Comparison of ENCODE assay signal across 13 mouse cellular contexts in the genomic region with DNA sequence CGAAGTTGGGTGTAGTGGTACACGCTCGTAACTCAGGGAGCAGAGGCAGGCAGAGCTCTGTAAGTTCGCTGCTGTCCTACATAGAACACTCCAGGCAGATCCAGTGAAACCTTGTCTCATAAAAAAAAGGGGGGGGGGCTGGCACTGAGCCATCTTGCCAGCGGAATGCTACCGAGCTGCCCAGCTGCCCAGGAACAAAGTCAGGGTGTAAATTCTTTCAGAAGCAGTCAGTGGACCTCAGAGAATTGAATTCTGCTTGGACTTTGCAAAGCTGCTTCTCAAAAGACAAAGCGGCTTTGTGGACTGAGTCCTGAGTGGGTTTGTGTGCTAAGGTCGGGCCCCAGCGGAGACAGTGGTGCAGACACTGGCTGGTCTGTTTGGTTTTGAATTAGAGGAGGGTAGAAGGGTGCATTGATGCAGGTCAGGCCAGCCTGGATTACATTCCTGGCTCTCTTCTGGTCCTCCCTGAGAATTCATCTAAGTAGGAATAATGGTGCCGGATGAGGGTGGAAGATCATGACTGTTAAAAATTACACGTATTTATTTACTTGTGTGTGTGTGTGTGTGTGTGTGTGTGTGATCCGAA. TPM values are rescaled to one million over a fixed set of nuclear protein-coding genes. Genes with fewer than 3 reads are reported as not detected.
DNase-seq lines count a peak whose midpoint lies in the region; ATAC-seq and TF ChIP-seq lines count a peak whose summit lies in the region.
"Had no signal": no experiment of that assay in that cellular context is flagged by ENCODE, and none has a peak within 500 bp of the region (broad histone marks: within the 10 kb centered on the region; RNA-seq: fewer than 3 reads in every experiment).

No protein-coding gene starts in this region.

- H3K79me2 ChIP-seq in MEL (ENCODE audit: control insufficient read depth, insufficient read depth, low read length, poor library complexity): peaks cover 2% of the 10 kb centered on the region

- no peak for TF ChIP-seq POLR2A in MEL (IDR thresholded peaks at IDR 0.05; ENCODE audit: control insufficient read depth in 1 of 2, insufficient read depth in 1 of 2, low read depth in 1 of 2, low read length in 2 of 2, poor library complexity in 1 of 2)

- H3K4me1 ChIP-seq in liver, embryonic 15.5 days (replicated peaks): peaks cover 34% of the 10 kb centered on the region
- H3K4me1 ChIP-seq in liver, embryonic 11.5 days (replicated peaks; ENCODE audit: control insufficient read depth, insufficient read depth, low read length): peaks cover 6% of the 10 kb centered on the region
- H3K4me1 ChIP-seq in MEL (ENCODE audit: control insufficient read depth in 1 of 2, insufficient read depth in 2 of 2, low read length in 2 of 2): peaks cover 10 to 31% of the 10 kb centered on the region in 2 experiments
- peaks cover 28% of the 10 kb centered on the region for H3K4me1 ChIP-seq in limb, embryonic 13.5 days

- H3K36me3 ChIP-seq in liver, embryonic 15.5 days (replicated peaks): no peaks in the 10 kb centered on the region
- no peaks in the 10 kb centered on the region for H3K36me3 ChIP-seq in liver, embryonic 11.5 days (ENCODE audit: control insufficient read depth, insufficient read depth, low read length)
- peaks cover 0 to 24% of the 10 kb centered on the region in 2 experiments; a peak in 2 of 4 replicates for H3K36me3 ChIP-seq in MEL (ENCODE audit: control insufficient read depth in 1 of 2, insufficient read depth in 2 of 2, low read length in 2 of 2)
- no peaks in the 10 kb centered on the region for H3K36me3 ChIP-seq in limb, embryonic 13.5 days
- H3K36me3 ChIP-seq: embryonic facial prominence, embryonic 15.5 days had no signal

- TF ChIP-seq EP300 in MEL (IDR thresholded peaks at IDR 0.05; ENCODE audit: low read depth in 1 of 2, low read length in 2 of 2): no peak

- H3K4me2 ChIP-seq in liver, embryonic 15.5 days: 0 out of 2 replicates have a peak overlapping the region, but pooled peaks have one; percentile 71
- no peak overlapping the region for H3K4me2 ChIP-seq in liver, embryonic 11.5 days
- H3K4me2 ChIP-seq in limb, embryonic 13.5 days (replicated peaks): no peak overlapping the region

- H3K27me3 ChIP-seq in liver, embryonic 15.5 days: no peaks in the 10 kb centered on the region
- H3K27me3 ChIP-seq in liver, embryonic 11.5 days (replicated peaks; ENCODE audit: control insufficient read depth, insufficient read depth, low read length): no peaks in the 10 kb centered on the region
- no peaks in the 10 kb centered on the region for H3K27me3 ChIP-seq in MEL (ENCODE audit: control insufficient read depth in 1 of 2, insufficient read depth in 2 of 2, low read length in 2 of 2)
- no peaks in the 10 kb centered on the region for H3K27me3 ChIP-seq in limb, embryonic 13.5 days
- H3K27me3 ChIP-seq: embryonic facial prominence, embryonic 15.5 days; liver, embryonic 13.5 days had no signal

- TF ChIP-seq CTCF in MEL (IDR thresholded peaks at IDR 0.05 in 2 of 3, conservative IDR thresholded peaks at IDR 0.05 in 1 of 3; ENCODE audit: control insufficient read depth in 1 of 3, insufficient read depth in 1 of 3, low read depth in 2 of 3, low read length in 3 of 3, poor library complexity in 1 of 3, severe bottlenecking in 1 of 3): no peak

- no peak for DNase-seq in liver, embryonic 11.5 days (ENCODE audit: low spot score)
- DNase-seq in MEL (ENCODE audit: low read depth, low spot score): no peak
- DNase-seq in fibroblast of lung, adult 2 months (ENCODE audit: low read depth): peak; percentile 66
- DNase-seq in left cerebral cortex, adult 18-20 months (ENCODE audit: low spot score in 2 of 2): no peak
- DNase-seq: cerebellum, adult 8-10 months; right cerebral cortex, postnatal 14 days had no signal

- WGBS in liver, embryonic 15.5 days (ENCODE audit: insufficient replicate concordance): 78% methylated on average over 12 of the region's 12 CpGs
- WGBS in liver, embryonic 11.5 days: 87% methylated on average over 12 of the region's 12 CpGs
- WGBS in limb, embryonic 13.5 days: 66% methylated on average over 12 of the region's 12 CpGs

- no peak for TF ChIP-seq RAD21 in MEL (IDR thresholded peaks at IDR 0.05; ENCODE audit: low read depth, low read length)

- H3K9me3 ChIP-seq in liver, embryonic 15.5 days (replicated peaks): no peaks in the 10 kb centered on the region
- H3K9me3 ChIP-seq in liver, embryonic 11.5 days (ENCODE audit: control insufficient read depth, low read length): no peaks in the 10 kb centered on the region
- H3K9me3 ChIP-seq in MEL (replicated peaks; ENCODE audit: insufficient read depth, low read length): no peaks in the 10 kb centered on the region
- peaks cover 4% of the 10 kb centered on the region; the same call in 1 of the 2 replicates for H3K9me3 ChIP-seq in limb, embryonic 13.5 days
- H3K9me3 ChIP-seq: embryonic facial prominence, embryonic 15.5 days had no signal

- H3K27ac ChIP-seq in liver, embryonic 15.5 days (replicated peaks): no peak overlapping the region
- H3K27ac ChIP-seq in liver, embryonic 11.5 days (ENCODE audit: low read depth, low read length): no peak overlapping the region
- H3K27ac ChIP-seq in MEL (ENCODE audit: control insufficient read depth, low read depth, low read length): peak overlapping the region; percentile 95; the same call in 1 of the 2 replicates
- peak overlapping the region; percentile 64; the same call in 1 of the 2 replicates for H3K27ac ChIP-seq in limb, embryonic 13.5 days

- no peak overlapping the region for H3K9ac ChIP-seq in liver, embryonic 15.5 days
- H3K9ac ChIP-seq in liver, embryonic 11.5 days (ENCODE audit: low read depth, low read length): no peak overlapping the region
- H3K9ac ChIP-seq in MEL (ENCODE audit: control insufficient read depth, low read depth, low read length, poor library complexity, severe bottlenecking): no peak overlapping the region; the same call in 1 of the 2 replicates
- no peak overlapping the region for H3K9ac ChIP-seq in limb, embryonic 13.5 days

- no peak for ATAC-seq in liver, embryonic 15.5 days (ENCODE audit: insufficient read depth)
- ATAC-seq in liver, embryonic 11.5 days (replicated peaks; ENCODE audit: low FRiP score): no peak
- ATAC-seq in limb, embryonic 13.5 days (ENCODE audit: low FRiP score, low read depth): no peak
- ATAC-seq in erythroblast, adult 5-6 weeks (replicated peaks; ENCODE audit: low FRiP score, poor library complexity, severe bottlenecking): no peak

- no peak overlapping the region for H3K4me3 ChIP-seq in liver, embryonic 15.5 days (replicated peaks)
- no peak overlapping the region for H3K4me3 ChIP-seq in liver, embryonic 11.5 days (ENCODE audit: low read depth, low read length)
- no peak overlapping the region for H3K4me3 ChIP-seq in MEL (ENCODE audit: control insufficient read depth in 1 of 2, insufficient read depth in 1 of 2, low read depth in 2 of 2, low read length in 2 of 2)
- H3K4me3 ChIP-seq in limb, embryonic 13.5 days: no peak overlapping the region

RNA-seq across cellular contexts. Expression of a gene that starts 0.8 kb away (rescaled TPM):
- 20.4 and 23.8 TPM in 2 replicates for polyA plus RNA-seq in liver, embryonic 15.5 days (2015; fragmentation: Nextera tagmentation; extraction: Ambion mirVana)
- 30.2 and 31.9 TPM in 2 replicates for polyA plus RNA-seq in liver, embryonic 11.5 days (2014; fragmentation: Nextera tagmentation; extraction: Ambion mirVana)
- 222 and 241 TPM in 2 replicates for total RNA-seq in MEL (2012; rRNA removed)
- 100 to 1,000 TPM in 1 of 2 experiments, not detected in 1; 283 TPM for polyA plus RNA-seq in MEL (2012; ENCODE audit: insufficient read depth in 1 of 2, insufficient read length in 2 of 2, low read depth in 1 of 2, low replicate concordance in 2 of 2, missing spikeins in 1 of 2)
- 35.8 and 41.3 TPM in 2 replicates for polyA plus RNA-seq in limb, embryonic 13.5 days (2015; fragmentation: Nextera tagmentation; extraction: Ambion mirVana)
- total RNA-seq in left cerebral cortex, adult 18-20 months (2021): 1 to 10 TPM; 1.8 to 4.2 TPM
- total RNA-seq in erythroblast, adult 5-6 weeks (2015; ENCODE audit: low replicate concordance): 10.2 and 21.1 TPM in 2 replicates
- 22.2 and 29.0 TPM in 2 replicates for total RNA-seq in erythroblast, adult 5-6 weeks (2017; ENCODE audit: low replicate concordance)

RNA-seq across cellular contexts. Expression of a gene that starts 21.9 kb away (rescaled TPM):
- not detected in 2 replicates for polyA plus RNA-seq in liver, embryonic 15.5 days (2015; fragmentation: Nextera tagmentation; extraction: Ambion mirVana)
- not detected in 2 replicates for polyA plus RNA-seq in liver, embryonic 11.5 days (2014; fragmentation: Nextera tagmentation; extraction: Ambion mirVana)
- not detected in 2 replicates for total RNA-seq in MEL (2012; rRNA removed)
- polyA plus RNA-seq in MEL (2012; ENCODE audit: insufficient read depth in 1 of 2, insufficient read length in 2 of 2, low read depth in 1 of 2, low replicate concordance in 2 of 2, missing spikeins in 1 of 2): under 1 TPM in 1 of 2 experiments, not detected in 1; 0.17 TPM
- polyA plus RNA-seq in limb, embryonic 13.5 days (2015; fragmentation: Nextera tagmentation; extraction: Ambion mirVana): 0.15 and 0.28 TPM in 2 replicates
- under 1 TPM; 0.56 to 0.61 TPM for total RNA-seq in left cerebral cortex, adult 18-20 months (2021)
- not detected in 2 replicates for total RNA-seq in erythroblast, adult 5-6 weeks (2015; ENCODE audit: low replicate concordance)
- total RNA-seq in erythroblast, adult 5-6 weeks (2017; ENCODE audit: low replicate concordance): not detected in 2 replicates
- total RNA-seq: monocyte, adult 5-6 weeks had no signal
- polyA plus RNA-seq: heart, postnatal 0 days; liver, embryonic 13.5 days had no signal

RNA-seq across cellular contexts. Expression of a gene that starts 54.9 kb away (rescaled TPM):
- 4.2 TPM in 2 replicates for polyA plus RNA-seq in liver, embryonic 15.5 days (2015; fragmentation: Nextera tagmentation; extraction: Ambion mirVana)
- polyA plus RNA-seq in liver, embryonic 11.5 days (2014; fragmentation: Nextera tagmentation; extraction: Ambion mirVana): 12.3 and 13.4 TPM in 2 replicates
- 4.2 and 4.6 TPM in 2 replicates for total RNA-seq in MEL (2012; rRNA removed)
- polyA plus RNA-seq in MEL (2012; ENCODE audit: insufficient read depth in 1 of 2, insufficient read length in 2 of 2, low read depth in 1 of 2, low replicate concordance in 2 of 2, missing spikeins in 1 of 2): 10 to 100 TPM in 1 of 2 experiments, not detected in 1; 14.1 TPM
- polyA plus RNA-seq in limb, embryonic 13.5 days (2015; fragmentation: Nextera tagmentation; extraction: Ambion mirVana): 15.3 and 16.7 TPM in 2 replicates
- 10 to 100 TPM; 22.6 to 23.1 TPM for total RNA-seq in left cerebral cortex, adult 18-20 months (2021)
- total RNA-seq in erythroblast, adult 5-6 weeks (2015; ENCODE audit: low replicate concordance): 2.1 and 5.6 TPM in 2 replicates
- 0.85 and 6.0 TPM in 2 replicates for total RNA-seq in erythroblast, adult 5-6 weeks (2017; ENCODE audit: low replicate concordance)

RNA-seq across cellular contexts. Expression of a gene that starts 54.9 kb away (rescaled TPM):
- 17.9 and 18.2 TPM in 2 replicates for polyA plus RNA-seq in liver, embryonic 15.5 days (2015; fragmentation: Nextera tagmentation; extraction: Ambion mirVana)
- polyA plus RNA-seq in liver, embryonic 11.5 days (2014; fragmentation: Nextera tagmentation; extraction: Ambion mirVana): 26.0 and 28.4 TPM in 2 replicates
- total RNA-seq in MEL (2012; rRNA removed): 35.1 and 40.3 TPM in 2 replicates
- polyA plus RNA-seq in MEL (2012; ENCODE audit: insufficient read depth in 1 of 2, insufficient read length in 2 of 2, low read depth in 1 of 2, low replicate concordance in 2 of 2, missing spikeins in 1 of 2): 10 to 100 TPM in 1 of 2 experiments, not detected in 1; 61.5 TPM
- polyA plus RNA-seq in limb, embryonic 13.5 days (2015; fragmentation: Nextera tagmentation; extraction: Ambion mirVana): 15.1 and 17.9 TPM in 2 replicates
- total RNA-seq in left cerebral cortex, adult 18-20 months (2021): 10 to 100 TPM; 50.1 to 60.4 TPM
- total RNA-seq in erythroblast, adult 5-6 weeks (2015; ENCODE audit: low replicate concordance): 1.7 and 4.0 TPM in 2 replicates
- 3.5 and 3.8 TPM in 2 replicates for total RNA-seq in erythroblast, adult 5-6 weeks (2017; ENCODE audit: low replicate concordance)

Comparison
In these comparisons a context has a peak if more than half of its experiments do, and no peak if none do; other contexts are left out.
1. H3K27ac ChIP-seq: peak in MEL (single experiment) and limb, embryonic 13.5 days (single experiment); none in liver, embryonic 15.5 days (single experiment) and liver, embryonic 11.5 days (single experiment).